Mouse (Mus musculus) cerebellum, adult 18-20 months (tissue): ENCODE results near the gene Cldn2.
A peak's percentile ranks its signal among the peaks of the same experiment; 100 is the strongest.

Experiments used
- DNase-seq, 2 experiments: peaks; one replicate each; pipeline ENCODE4 v3.0.0; 2021

Cldn2 gene

DNA sequence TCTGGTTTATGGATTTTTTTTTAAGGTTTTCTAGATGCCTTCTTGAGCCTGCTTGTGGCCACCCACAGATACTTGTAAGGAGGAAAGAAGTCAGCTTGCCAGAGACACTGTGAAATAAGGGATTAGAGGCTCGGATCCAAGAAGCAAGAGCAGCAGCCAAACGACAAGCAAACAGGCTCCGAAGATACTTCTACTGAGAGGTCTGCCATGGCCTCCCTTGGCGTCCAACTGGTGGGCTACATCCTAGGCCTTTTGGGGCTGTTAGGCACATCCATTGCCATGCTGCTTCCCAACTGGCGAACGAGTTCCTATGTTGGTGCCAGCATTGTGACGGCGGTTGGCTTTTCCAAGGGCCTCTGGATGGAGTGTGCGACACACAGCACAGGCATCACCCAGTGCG is 7.9 kb downstream of the Cldn2 start:
- peak; percentile 32 to 36 for DNase-seq

DNA sequence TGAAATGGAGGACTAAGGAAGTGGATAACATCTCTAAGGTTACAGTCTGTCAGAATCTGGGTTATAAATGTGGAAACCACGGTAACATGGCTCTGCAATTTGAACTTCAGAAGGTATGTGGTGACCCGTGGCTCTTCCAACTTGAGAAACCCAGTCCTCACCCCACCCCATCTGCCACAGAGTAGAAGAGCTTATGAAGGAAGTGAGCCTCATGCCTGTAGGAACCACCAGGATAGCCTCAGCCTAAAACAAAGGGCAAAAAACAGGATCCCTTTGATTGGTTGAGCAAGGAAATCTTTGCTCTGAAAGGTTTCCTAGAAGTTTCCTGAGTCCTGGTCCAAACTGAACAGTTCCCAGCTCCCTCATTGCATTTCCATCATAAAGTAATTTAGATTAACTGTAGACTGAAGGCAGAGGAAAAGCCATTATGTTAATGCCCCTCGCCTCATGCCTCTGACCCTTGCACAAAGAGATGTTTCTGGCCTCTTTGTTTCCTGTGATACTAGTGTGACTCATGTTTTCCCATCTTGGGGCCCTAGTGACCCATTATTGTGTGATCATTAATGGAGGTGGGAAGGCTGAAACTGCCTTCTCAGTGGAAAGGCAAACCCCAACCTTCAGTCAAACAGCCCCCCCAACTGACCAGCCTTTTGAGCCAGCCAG is 12.1 kb downstream of the Cldn2 start:
- no peak for DNase-seq

DNA sequence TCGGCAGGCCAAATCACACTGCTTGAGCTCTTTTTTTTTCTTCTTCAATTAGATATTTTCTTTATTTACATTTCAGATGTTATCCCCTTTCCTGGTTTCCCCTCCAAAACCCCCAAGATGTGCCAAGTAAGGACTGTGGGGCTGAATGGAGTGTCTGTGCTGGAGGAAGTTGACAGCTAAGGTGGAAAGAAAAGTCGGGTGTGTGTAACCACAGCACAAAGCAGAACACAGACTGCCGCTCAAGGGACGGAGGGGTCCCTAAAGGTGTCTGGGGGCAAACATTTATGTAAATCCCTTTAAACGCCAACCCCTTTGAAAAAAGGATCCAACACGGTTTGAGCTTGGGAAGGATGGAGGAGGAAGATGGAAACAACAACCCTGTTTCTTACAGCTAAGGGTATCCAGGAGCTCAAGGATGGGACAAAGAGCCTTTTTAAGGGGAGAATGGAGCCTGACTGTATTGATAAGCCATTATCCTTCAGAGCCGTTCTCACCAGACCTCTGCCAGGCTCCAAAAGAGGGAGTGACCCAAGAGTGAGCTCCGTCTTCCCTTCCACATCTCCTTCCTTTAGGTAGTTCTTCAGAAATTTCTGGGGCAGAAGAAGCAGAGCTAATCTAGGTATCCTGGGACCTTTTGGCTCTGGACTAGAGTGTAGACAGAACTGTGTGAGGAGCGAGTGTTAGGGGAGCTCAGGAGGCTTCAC is 12.8 kb downstream of the Cldn2 start:
- DNase-seq: no peak

DNA sequence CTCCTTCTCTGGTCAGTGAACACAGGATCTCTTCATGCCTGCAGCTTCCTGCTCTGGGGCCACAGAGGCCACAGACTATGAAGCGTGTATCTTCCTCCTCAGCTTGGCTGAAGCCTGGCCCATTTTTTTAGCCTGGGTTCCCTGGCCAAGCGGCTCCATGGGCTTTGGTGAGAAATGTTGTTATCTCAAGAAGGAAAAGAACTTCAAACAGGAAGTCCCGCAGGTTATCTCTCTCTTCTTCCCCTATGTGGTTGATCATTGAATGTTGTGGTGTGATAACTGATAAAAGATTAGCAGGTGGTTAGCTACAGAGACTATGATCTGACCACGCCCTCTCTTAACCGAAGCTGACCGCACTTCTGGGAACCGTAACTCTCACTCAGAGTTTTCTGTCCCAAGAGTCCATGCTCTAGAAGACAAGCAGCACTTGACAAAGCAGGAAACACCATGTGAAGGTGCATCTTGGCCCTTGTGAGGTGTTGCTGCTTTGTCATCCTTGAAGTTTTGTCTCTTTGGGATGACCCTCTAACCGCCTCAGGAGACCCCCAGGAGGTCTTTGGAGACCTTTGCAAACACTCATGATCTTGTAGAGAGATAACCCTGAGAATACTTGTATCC is 13.5 kb downstream of the Cldn2 start:
- DNase-seq: no peak

DNA sequence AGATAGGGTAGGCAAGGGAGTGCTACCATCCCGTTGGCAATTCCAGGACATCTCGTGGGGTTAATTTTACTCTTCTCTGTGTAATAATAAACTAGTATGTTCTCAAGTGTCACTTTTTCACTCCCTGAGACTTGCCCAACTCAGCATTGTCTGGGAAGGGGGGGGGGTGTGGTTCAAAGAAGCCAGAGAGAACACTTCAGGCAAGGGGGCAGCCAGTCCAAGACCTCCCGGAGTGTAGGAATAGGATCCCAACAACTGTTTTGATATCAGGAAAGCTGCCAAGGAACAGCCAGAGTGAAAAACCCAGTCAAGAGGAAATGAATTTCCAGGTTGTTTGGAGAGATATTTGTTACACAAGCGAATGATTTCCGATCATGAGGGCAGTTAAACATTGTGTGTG is 14.6 kb downstream of the Cldn2 start:
- no peak for DNase-seq

DNA sequence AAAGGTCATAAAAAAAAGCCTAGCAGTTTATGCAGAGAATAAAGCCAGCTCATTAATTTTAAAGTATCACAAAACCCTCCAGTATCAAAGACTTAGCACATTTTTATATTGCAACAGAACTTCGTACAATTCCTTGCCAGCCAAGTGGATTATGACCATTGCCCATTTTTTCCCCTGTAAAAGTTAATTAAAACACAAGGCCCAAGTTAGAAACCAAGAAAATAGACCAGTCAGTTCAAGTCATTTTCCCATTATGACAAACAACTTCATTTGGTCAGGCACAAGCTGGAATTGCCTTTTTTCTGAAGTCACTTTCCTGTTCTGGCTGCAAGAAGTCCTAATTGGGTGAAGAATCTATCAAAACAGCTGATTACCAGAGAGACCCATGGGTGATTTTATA is 24.8 kb downstream of the Cldn2 start:
- DNase-seq: no peak

DNA sequence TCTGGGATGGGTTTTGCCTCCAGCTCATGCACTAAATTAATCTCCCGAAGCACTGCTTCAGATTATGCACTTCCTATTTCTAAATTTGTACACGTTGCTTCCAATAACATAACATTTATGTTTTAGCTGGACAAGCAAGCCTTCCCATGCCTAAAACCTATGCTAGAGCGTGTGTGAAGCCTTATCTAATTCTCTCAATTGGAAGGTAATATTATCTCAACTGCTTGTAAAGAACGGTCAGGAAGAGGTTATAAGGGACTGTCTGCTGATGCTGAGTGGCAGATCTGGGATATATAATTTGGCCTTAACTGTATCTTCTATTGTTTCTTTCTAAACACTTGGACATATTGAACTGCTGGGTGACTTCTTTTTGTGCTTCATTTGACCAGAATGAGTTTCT is 26.3 kb downstream of the Cldn2 start:
- no peak for DNase-seq

DNA sequence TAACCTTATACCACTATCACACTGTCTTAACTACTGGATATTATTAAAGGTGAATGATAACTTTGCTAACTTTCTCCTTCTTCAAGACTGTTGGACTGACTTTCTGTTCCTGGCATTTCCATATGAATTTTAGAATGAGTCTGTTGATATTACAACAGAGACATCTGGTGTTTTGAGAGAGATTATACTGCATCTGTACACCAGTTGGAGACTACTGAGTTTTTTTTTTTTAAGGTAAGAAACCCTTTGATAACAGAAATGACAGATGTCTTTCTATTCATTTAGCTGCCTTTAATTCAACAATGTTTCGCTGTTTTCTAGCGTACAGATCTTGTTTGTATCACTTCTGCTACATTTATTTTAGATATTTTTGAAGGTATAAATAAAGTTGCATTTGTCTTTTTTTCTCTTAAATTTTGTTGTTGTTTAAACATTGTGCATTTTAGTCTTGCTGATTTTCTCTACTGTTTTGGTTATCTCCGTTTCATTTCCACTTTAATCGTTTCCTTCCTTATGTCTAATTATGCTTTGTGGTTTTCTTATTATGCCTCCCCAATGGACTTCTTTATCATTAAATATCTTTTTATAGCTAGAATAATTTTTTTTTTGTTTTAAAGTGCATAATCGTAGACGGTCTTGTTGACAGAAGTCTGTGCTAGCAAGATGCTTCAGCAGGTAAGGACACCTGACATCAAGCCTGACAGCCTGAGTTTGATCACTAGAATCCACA is 27.9 kb downstream of the Cldn2 start:
- no peak for DNase-seq

DNA sequence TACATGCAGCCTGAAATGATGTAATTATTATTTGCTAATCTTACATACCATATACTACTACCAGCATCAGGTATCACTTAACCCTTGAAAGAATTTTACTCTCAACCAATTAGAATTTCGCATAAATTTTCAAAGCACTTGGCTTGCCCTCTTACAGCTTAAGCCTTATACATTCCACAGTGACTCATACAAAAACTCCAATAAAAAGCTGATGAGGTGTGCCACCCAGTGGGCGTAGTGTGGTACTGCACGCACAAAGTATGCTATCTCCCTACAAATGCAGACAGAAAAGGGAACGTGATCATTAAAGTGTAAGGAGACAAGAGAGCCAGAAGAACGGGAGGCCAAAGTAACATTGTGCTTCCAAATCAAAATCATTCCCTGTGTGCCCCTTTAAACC is 31.8 kb downstream of the Cldn2 start:
- peak; percentile 28 to 52 for DNase-seq

DNA sequence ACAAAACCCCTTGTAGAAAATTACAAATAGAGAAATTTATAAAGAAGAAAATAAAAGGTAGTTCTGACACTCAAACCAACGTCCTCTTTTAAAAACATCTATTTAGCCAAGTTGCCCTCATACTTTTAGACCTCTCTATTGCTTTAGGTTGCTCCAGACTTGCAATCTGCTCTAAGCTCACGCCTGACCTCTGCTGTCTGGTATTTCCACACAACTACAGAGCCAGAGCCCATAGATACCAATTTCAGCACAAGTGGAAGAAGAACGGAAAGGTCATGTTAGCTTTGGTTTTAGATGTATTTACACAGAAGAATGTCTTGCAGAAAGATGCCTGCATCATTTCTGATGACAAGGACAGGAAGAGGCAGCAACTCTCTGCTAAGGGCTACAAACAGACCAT is 38.4 kb downstream of the Cldn2 start:
- no peak for DNase-seq

DNA sequence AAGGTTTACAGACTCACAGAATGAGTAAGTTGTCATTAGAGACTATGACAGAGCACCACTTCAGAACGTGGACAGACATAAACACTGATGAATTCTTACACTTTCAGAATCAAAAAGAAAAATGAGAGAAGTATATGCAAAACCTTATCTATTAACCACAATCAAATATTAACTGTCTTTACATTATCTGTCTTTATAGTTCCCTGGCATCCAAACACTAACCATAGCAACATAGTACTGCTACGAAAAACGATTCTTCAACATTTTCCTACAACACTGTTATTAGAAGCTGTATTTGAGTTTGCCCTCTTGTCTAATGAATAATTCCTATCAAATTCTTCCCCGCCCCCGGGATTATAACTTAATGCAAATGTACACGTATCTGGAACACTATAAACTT is 40.5 kb downstream of the Cldn2 start:
- DNase-seq: no peak

DNA sequence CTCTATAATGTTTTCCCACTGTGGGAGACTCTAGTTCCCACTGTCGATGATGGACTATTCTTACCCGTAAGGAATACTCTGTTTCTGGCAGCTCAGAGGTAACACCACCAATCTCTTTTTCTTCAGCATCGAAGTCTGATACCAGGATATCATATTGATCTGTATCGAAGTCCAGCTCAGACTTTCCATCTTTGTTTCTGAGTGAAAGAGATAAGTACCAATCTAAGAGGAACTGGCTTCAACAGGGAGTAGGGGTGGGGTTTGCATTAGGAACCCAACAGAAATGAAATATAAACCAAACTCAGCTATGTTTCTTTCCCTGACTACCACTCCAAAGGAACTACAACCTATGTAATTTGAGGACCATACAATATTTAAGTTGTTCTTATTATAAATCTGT is 54.2 kb downstream of the Cldn2 start:
- no peak for DNase-seq

DNA sequence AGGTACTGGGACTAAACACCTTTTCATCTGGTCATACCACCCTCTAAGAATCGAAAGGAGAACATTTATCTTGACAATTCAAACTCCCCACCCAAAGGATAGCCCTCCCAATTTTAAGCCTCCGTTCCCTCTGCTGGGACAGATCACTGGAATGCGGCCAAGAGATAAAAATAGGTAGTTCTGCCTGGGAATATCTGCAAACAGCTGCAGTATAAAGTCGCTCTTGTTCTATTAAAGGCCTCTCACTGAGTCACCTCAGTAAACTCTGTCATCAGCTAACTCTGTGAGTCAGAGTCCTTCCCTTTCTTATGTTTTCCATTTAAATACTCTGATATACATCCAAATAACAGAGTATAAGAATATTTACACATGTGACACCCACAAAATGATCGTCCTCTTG is 58.8 kb downstream of the Cldn2 start:
- DNase-seq: no peak
